Mouse (Mus musculus): Measurements from ENCODE around the gene Zmiz1.

- TF ChIP-seq CTCF (IDR thresholded peaks at IDR 0.05; ENCODE audit: insufficient read depth, low read length) (no peak), POLR2A (IDR thresholded peaks at IDR 0.05; ENCODE audit: borderline replicate concordance, extremely low read depth, low read depth, low read length) (no peak)
Observed at GRCm38 (mm10) chr14:25523230-25524110, 64.5 kb downstream of the Zmiz1 start.
